Mouse (Mus musculus): Measurements from ENCODE around the gene Uba5.

DNA sequence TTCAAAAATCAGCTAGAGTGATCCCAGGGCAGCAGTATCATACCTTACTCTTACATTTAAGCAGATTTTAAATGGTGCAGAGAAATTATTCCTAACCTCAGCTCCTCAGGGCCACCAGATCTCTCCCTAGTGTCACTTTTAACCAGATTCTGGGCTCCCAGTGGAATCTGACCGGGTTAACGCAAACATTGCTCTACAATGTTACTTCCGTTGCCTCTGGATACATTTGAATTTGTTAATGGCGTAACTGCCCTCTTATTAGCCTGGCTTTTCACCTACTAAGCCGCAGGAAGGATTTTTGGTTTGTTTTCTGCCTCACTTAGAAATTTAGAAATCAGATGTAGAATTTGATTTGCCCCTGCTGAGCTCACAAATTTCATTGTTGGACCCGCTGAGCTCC, 28.2 kb downstream of the Uba5 start:
- TF ChIP-seq POLR2A (IDR thresholded peaks at IDR 0.05; ENCODE audit: extremely low read depth, insufficient read depth, low read length) (no peak), CTCF (IDR thresholded peaks at IDR 0.05; ENCODE audit: low read depth, low read length) (no peak)
